Mouse (Mus musculus) CD8-positive naive resting alpha-beta T cell, adult 2 months (primary cell): Measurements from ENCODE around the gene Sel1l2.
"Not testable (repeated sequence)": the region's sequence is repeated elsewhere in the genome, so short reads cannot be mapped to it uniquely, and the experiment has no call there.

Source experiments
- DNase-seq, 2 experiments: peaks; one replicate each; pipeline ENCODE4 v3.0.0; 2022; ENCODE audit warnings: low read depth in 2 of 2, low spot score in 2 of 2

Sel1l2 gene

GRCm38 (mm10) chr2:140215415-140215814 lies 174.1 kb downstream of the Sel1l2 start:
- no peak for DNase-seq

- no peak for DNase-seq
Observed at GRCm38 (mm10) chr2:140214519-140215027, 174.9 kb downstream of the Sel1l2 start.

- no peak for DNase-seq
Observed at GRCm38 (mm10) chr2:140203756-140204155, 185.8 kb downstream of the Sel1l2 start.

- DNase-seq, result no peak
Observed at GRCm38 (mm10) chr2:140202573-140202972, 186.9 kb downstream of the Sel1l2 start.

- DNase-seq, result no peak
Observed at GRCm38 (mm10) chr2:140200713-140201112, 188.8 kb downstream of the Sel1l2 start.

GRCm38 (mm10) chr2:140185685-140186210 lies 203.8 kb downstream of the Sel1l2 start:
- DNase-seq, result not testable (repeated sequence)
